Mouse (Mus musculus): ENCODE data around the gene Wnt2. TPM values are rescaled to one million over a fixed set of nuclear protein-coding genes. Genes with fewer than 3 reads are reported as not detected.

Gene Wnt2
- polyA plus RNA-seq, 1 experiment from 2014 or later: 0.81 TPM

Other genes with a start within 250 kb of the Wnt2 start
- not detected in 2 replicates for gene Asz1, start 78.5 kb upstream of the Wnt2 start, polyA plus RNA-seq (2016; fragmentation: Nextera tagmentation; extraction: Ambion mirVana)
- gene Cftr, start 140.1 kb upstream of the Wnt2 start, polyA plus RNA-seq (2016; fragmentation: Nextera tagmentation; extraction: Ambion mirVana): 0.08 and 0.14 TPM in 2 replicates